Mouse (Mus musculus): ENCODE data around the gene Elp1. TPM values are rescaled to one million over a fixed set of nuclear protein-coding genes. Genes with fewer than 3 reads are reported as not detected.

The Elp1 gene
- polyA plus RNA-seq, 1 experiment: 44.5 TPM

GRCm38 (mm10) chr4:56840297-56840696 lies 38.2 kb upstream of the Elp1 start:
- H3K4me1 ChIP-seq (ENCODE audit: control insufficient read depth, insufficient read depth, low read length): no peaks in the 10 kb centered on the region
- TF ChIP-seq POLR2A (IDR thresholded peaks at IDR 0.05; ENCODE audit: borderline replicate concordance, control insufficient read depth, low read depth, low read length) (no peak), CTCF (IDR thresholded peaks at IDR 0.05; ENCODE audit: control insufficient read depth, insufficient read depth, low read length) (no peak)
- H3K4me3 ChIP-seq (replicated peaks; ENCODE audit: control insufficient read depth, low read depth, low read length): no peak overlapping the region
- WGBS: 73% methylated on average over 3 of the region's 3 CpGs
- H3K27ac ChIP-seq (ENCODE audit: control insufficient read depth, insufficient read depth, low read depth, low read length, poor library complexity): no peak overlapping the region

- Histone ChIP-seq H3K27ac (ENCODE audit: control insufficient read depth, insufficient read depth, low read depth, low read length, poor library complexity) (no peak overlapping the region), H3K4me1 (ENCODE audit: control insufficient read depth, insufficient read depth, low read length) (no peaks in the 10 kb centered on the region), H3K4me3 (replicated peaks; ENCODE audit: control insufficient read depth, low read depth, low read length) (no peak overlapping the region)
- no peak for TF ChIP-seq POLR2A (IDR thresholded peaks at IDR 0.05; ENCODE audit: borderline replicate concordance, control insufficient read depth, low read depth, low read length)
- TF ChIP-seq CTCF (IDR thresholded peaks at IDR 0.05; ENCODE audit: control insufficient read depth, insufficient read depth, low read length): no peak
- 90% methylated on average over 6 of the region's 6 CpGs for WGBS
These were observed 35.5 kb upstream of the Elp1 start for GRCm38 (mm10) chr4:56837661-56838060.

GRCm38 (mm10) chr4:56831998-56832397 lies 29.9 kb upstream of the Elp1 start:
- no peak for TF ChIP-seq POLR2A (IDR thresholded peaks at IDR 0.05; ENCODE audit: borderline replicate concordance, control insufficient read depth, low read depth, low read length)
- TF ChIP-seq CTCF (IDR thresholded peaks at IDR 0.05; ENCODE audit: control insufficient read depth, insufficient read depth, low read length): no peak
- WGBS: 88% methylated on average over 7 of the region's 7 CpGs
- Histone ChIP-seq H3K27ac (ENCODE audit: control insufficient read depth, insufficient read depth, low read depth, low read length, poor library complexity) (no peak overlapping the region), H3K4me3 (replicated peaks; ENCODE audit: control insufficient read depth, low read depth, low read length) (no peak overlapping the region), H3K4me1 (ENCODE audit: control insufficient read depth, insufficient read depth, low read length) (no peaks in the 10 kb centered on the region)

- Histone ChIP-seq H3K4me1 (ENCODE audit: control insufficient read depth, insufficient read depth, low read length) (peaks cover 2% of the 10 kb centered on the region), H3K4me3 (replicated peaks; ENCODE audit: control insufficient read depth, low read depth, low read length) (no peak overlapping the region), H3K27ac (ENCODE audit: control insufficient read depth, insufficient read depth, low read depth, low read length, poor library complexity) (no peak overlapping the region)
- 44% methylated on average over 13 of the region's 13 CpGs for WGBS
- TF ChIP-seq CTCF (IDR thresholded peaks at IDR 0.05; ENCODE audit: control insufficient read depth, insufficient read depth, low read length): no peak
- TF ChIP-seq POLR2A (IDR thresholded peaks at IDR 0.05; ENCODE audit: borderline replicate concordance, control insufficient read depth, low read depth, low read length): no peak
These were observed 29.0 kb upstream of the Elp1 start for GRCm38 (mm10) chr4:56831013-56831609.

GRCm38 (mm10) chr4:56829511-56829921 lies 27.4 kb upstream of the Elp1 start:
- WGBS: 76% methylated on average over 7 of the region's 7 CpGs
- TF ChIP-seq CTCF (IDR thresholded peaks at IDR 0.05; ENCODE audit: control insufficient read depth, insufficient read depth, low read length): no peak
- TF ChIP-seq POLR2A (IDR thresholded peaks at IDR 0.05; ENCODE audit: borderline replicate concordance, control insufficient read depth, low read depth, low read length): no peak
- H3K4me3 ChIP-seq (replicated peaks; ENCODE audit: control insufficient read depth, low read depth, low read length): no peak overlapping the region
- peaks cover 2% of the 10 kb centered on the region for H3K4me1 ChIP-seq (ENCODE audit: control insufficient read depth, insufficient read depth, low read length)
- no peak overlapping the region for H3K27ac ChIP-seq (ENCODE audit: control insufficient read depth, insufficient read depth, low read depth, low read length, poor library complexity)

- no peak for TF ChIP-seq CTCF (IDR thresholded peaks at IDR 0.05; ENCODE audit: control insufficient read depth, insufficient read depth, low read length)
- no peak for TF ChIP-seq POLR2A (IDR thresholded peaks at IDR 0.05; ENCODE audit: borderline replicate concordance, control insufficient read depth, low read depth, low read length)
- 80% methylated on average over 3 of the region's 3 CpGs for WGBS
- Histone ChIP-seq H3K4me3 (replicated peaks; ENCODE audit: control insufficient read depth, low read depth, low read length) (no peak overlapping the region), H3K27ac (ENCODE audit: control insufficient read depth, insufficient read depth, low read depth, low read length, poor library complexity) (no peak overlapping the region), H3K4me1 (ENCODE audit: control insufficient read depth, insufficient read depth, low read length) (peaks cover 2% of the 10 kb centered on the region)
These were observed 26.8 kb upstream of the Elp1 start for GRCm38 (mm10) chr4:56828932-56829331.

GRCm38 (mm10) chr4:56824231-56824630 lies 22.1 kb upstream of the Elp1 start:
- no peak overlapping the region for H3K4me3 ChIP-seq (replicated peaks; ENCODE audit: control insufficient read depth, low read depth, low read length)
- 84% methylated on average over 9 of the region's 9 CpGs for WGBS
- peaks cover 2% of the 10 kb centered on the region for H3K4me1 ChIP-seq (ENCODE audit: control insufficient read depth, insufficient read depth, low read length)
- TF ChIP-seq CTCF (IDR thresholded peaks at IDR 0.05; ENCODE audit: control insufficient read depth, insufficient read depth, low read length): no peak
- TF ChIP-seq POLR2A (IDR thresholded peaks at IDR 0.05; ENCODE audit: borderline replicate concordance, control insufficient read depth, low read depth, low read length): no peak
- H3K27ac ChIP-seq (ENCODE audit: control insufficient read depth, insufficient read depth, low read depth, low read length, poor library complexity): no peak overlapping the region

GRCm38 (mm10) chr4:56820017-56820550 lies 18.0 kb upstream of the Elp1 start:
- Histone ChIP-seq H3K27ac (ENCODE audit: control insufficient read depth, insufficient read depth, low read depth, low read length, poor library complexity) (no peak overlapping the region), H3K4me3 (replicated peaks; ENCODE audit: control insufficient read depth, low read depth, low read length) (no peak overlapping the region), H3K4me1 (ENCODE audit: control insufficient read depth, insufficient read depth, low read length) (no peaks in the 10 kb centered on the region)
- TF ChIP-seq CTCF (IDR thresholded peaks at IDR 0.05; ENCODE audit: control insufficient read depth, insufficient read depth, low read length): no peak
- TF ChIP-seq POLR2A (IDR thresholded peaks at IDR 0.05; ENCODE audit: borderline replicate concordance, control insufficient read depth, low read depth, low read length): no peak

- Histone ChIP-seq H3K4me3 (replicated peaks; ENCODE audit: control insufficient read depth, low read depth, low read length) (no peak overlapping the region), H3K27ac (ENCODE audit: control insufficient read depth, insufficient read depth, low read depth, low read length, poor library complexity) (no peak overlapping the region), H3K4me1 (ENCODE audit: control insufficient read depth, insufficient read depth, low read length) (no peaks in the 10 kb centered on the region)
- WGBS: 83% methylated on average over 8 of the region's 8 CpGs
- TF ChIP-seq CTCF (IDR thresholded peaks at IDR 0.05; ENCODE audit: control insufficient read depth, insufficient read depth, low read length): no peak
- TF ChIP-seq POLR2A (IDR thresholded peaks at IDR 0.05; ENCODE audit: borderline replicate concordance, control insufficient read depth, low read depth, low read length): no peak
These were observed 13.0 kb upstream of the Elp1 start for GRCm38 (mm10) chr4:56815131-56815530.

Measured in bone marrow, adult 2 months (tissue).